Mouse (Mus musculus) Muller cell, postnatal 12 days (primary cell): ENCODE results near the gene Fam217a.
A peak's percentile ranks its signal among the peaks of the same experiment; 100 is the strongest.
"Not testable (repeated sequence)": the region's sequence is repeated elsewhere in the genome, so short reads cannot be mapped to it uniquely, and the experiment has no call there.

Source experiments
- DNase-seq: peaks from one replicate; pipeline ENCODE4 v3.0.0-alpha.2; 2015; ENCODE audit errors: inconsistent ontology term

Fam217a gene

DNA sequence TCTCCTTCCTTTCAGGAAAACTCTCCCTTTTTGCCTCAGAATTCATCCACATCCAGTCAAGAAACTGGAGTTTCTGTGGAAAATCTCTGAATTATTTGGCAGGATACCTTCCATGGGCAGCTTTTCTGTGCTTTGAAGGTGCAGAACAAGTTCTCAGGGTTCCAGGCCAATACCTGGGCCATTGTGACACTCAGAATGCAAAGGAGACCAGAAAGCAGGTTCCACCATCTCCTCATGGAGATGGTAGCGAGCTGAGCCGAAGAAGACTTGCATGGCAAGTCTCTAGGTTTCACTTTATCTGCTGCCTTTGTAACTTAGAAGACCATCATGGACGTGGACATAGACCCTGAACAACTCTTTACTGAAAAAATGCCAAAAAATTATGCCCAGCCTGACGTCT, at the start of gene Fam217a, which contains the start of gene 4933417A18Rik:
Gene Fam217a, minus strand, starts transcription at position 101 of the 400 bp plus-strand sequence.
Gene 4933417A18Rik, plus strand, starts transcription at position 200 of the 400 bp plus-strand sequence.
- no peak for DNase-seq

DNA sequence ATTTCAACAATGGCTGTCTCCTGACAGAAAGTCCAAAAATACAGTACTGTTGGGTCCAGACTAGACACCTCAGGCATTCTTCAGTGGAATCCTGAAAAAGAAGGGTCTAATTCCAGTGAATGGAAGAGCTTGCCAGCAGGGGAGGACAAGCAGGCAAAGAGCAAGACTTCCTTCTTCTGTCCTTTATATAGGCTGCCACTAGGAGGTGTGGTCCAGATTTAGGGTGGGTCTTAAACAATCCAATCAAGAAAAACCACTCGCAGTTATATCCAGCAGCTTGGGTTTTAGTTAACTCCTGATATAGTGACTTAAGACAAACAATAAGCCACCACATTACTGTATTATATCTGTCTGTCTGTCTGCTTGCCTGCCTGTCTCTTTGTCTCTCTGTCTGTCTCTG, 49.7 kb upstream of the Fam217a start:
- DNase-seq, result no peak

DNA sequence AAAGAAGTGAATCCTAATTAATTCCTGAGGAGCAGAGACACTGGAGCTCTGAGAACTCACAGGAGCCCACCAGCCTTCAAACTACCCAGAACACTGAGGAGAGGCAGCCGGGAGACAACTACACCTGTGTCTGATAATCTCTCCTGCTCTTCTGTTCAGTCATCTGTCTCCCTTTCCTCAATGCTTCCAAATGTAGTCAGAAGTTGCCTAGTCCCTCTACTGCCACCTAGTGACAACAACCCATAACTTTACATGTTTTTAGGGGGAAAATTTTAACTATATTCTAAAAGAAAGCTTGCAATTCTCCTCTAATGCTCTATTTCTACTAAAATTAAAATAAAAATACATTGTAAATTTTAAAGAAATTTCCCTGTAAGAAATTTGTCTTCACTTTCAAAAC, 49.0 kb upstream of the Fam217a start:
- DNase-seq, result peak; percentile 17

DNA sequence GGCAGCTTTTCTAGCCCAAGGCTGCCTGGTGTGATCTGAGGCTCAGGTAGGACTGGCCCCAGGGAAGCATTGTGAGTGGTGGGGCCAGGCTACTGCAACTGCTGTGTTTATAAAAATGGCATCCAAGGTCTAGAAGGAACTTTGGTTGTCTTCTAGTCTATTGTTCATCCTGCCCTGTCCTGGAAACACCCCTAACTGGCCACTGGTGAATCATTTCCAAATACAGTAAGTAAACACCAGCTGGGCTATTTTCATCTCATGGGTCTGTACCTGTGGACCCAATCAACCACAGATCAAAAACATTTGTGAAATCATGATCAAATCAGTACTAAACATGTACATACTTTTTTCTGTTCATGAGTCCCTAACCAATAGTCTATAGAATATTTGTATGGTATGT, 48.3 kb upstream of the Fam217a start:
- DNase-seq, result not testable (repeated sequence)

DNA sequence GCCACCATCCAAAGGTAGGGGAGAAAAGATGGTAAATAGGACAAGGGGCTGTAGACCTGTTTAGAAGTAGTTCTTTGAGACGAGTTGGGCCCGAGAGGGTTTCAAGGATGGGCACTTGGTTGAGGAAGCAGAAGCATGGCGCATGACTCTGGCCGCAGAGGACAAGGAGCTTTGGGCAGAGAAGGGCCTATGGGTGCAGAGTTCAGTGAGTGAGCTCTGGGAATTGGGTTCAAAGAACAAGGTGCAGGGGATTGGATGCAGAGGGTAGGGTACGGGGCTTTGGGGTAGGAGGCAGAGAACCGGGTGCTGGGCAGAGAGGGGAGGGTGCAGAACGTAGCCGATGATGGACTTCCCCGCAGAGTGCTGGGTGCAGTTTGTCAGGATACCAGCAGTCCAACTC, 41.5 kb upstream of the Fam217a start:
- DNase-seq, result not testable (repeated sequence)

DNA sequence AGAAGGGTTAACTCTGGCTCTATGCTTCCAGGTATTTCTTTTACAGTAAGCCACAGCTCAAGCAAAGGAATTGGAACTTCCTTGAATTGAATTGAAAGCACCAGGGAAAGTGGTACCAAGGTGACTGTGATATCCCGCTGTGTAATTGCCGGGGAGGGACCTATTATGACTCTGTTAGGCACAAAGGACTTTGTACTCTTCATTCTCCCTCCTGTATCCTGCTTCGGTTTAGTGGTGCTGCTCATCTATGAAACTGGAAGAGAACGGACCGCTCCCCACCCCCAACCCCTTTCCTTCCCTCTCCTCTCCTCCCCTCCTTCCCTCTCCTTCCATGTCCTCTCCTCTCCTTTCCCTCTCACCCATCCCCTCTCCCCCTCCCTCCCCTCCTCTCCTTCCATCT, 40.8 kb upstream of the Fam217a start:
- DNase-seq, result no peak

DNA sequence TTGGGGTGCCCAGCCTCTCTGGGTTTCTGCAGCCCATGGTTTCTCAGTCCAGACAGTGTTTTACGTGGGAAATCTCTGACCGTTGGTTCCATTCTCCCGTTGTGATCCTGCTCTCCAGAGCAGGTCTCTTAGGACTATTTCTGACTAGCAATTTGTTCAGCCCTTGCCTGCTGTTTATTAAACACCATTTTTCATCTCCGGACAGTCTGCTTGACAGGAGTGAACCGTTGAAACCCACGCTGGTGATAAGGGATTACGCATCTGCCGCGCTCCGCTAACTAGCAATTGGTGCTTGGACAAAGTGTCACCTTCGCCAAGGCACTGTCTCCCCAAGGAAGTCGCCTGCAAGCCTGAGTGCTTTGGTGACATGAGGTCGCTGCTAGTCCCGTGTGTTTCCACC, 40.3 kb upstream of the Fam217a start:
- no peak for DNase-seq

DNA sequence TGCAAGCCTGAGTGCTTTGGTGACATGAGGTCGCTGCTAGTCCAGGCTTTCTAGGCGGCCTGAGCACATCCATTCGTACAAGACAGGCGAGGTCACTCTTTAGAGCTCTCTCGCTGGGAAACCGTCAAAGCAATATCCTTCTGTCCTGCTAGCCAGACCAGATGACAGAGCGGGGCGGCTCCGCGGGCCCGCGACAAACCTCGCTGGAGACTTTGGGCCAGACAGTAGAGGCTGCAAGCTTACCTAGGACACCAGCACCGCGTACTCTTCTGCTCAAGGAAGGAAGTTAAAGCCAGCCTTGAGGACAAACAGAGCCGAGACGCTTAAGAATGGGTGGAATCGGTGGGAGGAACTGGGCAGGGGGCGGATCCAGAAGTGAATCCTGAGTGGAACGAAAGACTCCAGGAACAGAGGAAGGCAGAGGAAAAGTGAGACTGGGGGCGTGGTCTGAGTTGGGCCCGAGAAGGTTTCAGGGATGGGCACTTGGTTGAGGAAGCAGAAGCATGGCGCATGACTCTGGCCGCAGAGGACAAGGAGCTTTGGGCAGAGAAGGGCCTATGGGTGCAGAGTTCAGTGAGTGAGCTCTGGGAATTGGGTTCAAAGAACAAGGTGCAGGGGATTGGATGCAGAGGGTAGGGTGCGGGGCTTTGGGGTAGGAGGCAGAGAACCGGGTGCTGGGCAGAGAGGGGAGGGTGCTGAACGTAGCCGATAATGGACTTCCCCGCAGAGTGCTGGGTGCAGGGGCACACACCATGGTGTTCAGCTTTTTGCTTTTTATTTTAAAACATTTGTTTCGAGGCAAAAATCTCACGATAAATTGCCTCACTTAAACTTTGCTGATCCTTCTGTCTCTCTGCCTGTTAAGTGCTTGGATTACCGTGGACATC, 39.6 kb upstream of the Fam217a start, which contains the start of gene Eci3:
Gene Eci3, minus strand, starts transcription at position 300 of the 887 bp plus-strand sequence.
- peak; percentile 54 for DNase-seq

DNA sequence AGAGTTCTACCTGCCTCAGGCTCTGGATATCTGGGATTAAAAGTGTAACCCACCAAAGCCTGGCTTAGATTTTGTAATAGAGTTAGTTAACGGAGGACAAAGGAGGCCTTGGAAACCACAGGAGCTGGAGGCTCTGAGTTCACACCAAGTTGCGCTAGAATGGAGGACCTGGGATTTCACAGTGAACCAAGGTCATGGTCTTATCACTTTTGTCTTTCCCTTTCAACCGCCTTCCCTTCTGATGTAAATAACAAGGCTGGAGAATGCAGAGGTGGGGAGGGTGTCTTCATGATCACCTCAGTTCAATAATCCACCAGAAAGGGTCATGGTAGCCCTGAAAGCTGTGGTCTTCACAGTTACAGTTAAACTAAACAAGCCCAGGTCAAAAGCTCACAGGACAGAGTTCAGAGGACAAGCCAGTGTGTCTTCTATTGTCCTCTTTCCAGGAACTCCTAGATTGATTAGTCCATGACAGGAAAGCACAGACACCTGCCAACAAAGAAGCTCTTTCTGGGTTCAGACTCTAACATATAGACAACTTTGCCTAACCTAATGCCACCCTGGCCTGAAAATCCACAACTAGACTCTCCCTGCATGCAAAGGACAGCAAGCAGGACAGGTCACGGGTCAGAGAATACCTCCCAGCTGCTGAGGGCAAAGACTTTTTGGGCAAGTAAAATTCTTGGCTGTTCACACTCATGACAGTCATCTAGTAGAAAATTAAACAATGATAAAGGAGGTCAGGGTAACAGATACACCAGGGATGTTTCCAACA, 37.1 kb upstream of the Fam217a start:
- DNase-seq, result no peak

DNA sequence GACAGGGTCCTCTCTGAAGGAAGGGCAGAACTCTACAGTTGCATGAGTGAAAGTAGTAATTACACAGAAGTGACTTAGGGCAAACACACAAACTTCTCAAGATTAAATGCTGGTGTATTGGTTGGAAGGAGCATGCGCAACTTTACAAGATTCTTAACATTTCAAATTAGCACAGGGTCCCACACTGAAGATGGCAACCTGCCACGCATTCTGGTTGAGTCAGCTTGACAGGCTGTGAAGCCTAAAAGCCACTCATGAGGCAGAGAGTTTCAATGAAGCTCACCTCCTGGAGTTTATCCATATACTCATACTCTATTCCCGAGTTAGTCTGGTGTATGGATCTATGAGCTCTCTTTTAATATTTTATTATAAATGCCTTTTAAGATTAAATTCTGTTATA, 34.0 kb upstream of the Fam217a start:
- DNase-seq, result not testable (repeated sequence)

DNA sequence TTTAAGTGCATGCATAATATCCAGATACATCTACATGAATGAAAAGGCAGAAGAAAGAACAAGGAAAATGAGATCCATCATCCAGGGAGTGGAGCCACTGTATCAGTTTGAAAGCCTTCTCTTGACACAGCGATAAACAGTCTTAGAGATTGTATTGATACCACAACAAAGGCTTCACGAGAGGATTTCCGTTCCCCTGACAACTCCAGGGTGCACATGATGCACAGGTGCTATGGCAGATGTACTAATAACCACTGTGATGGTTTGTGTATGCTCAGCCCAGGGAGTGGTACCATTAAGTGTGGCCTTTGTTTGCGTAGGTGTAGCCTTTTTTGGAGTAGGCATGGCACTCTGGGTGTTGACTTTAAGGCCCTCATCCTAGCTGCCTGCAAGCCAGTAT, 32.8 kb upstream of the Fam217a start:
- no peak for DNase-seq

DNA sequence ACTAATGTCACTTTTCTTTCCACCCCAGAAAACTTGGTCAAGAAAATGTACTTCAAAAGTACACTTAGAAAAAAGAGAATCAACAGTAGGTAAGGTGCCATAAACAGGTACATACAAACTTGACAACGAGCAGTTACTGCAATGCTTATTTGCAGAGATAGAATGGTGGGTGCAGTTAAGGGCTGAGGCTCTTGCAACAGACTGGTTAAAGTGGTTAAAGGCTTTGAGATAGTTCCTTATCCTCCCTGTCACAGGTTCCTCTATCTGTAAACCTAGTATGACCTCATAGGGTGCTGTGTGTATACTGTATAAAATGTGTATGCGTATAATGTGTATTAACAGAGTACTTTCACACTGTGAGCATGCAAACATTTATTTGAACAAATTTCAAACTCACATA, 27.3 kb upstream of the Fam217a start:
- DNase-seq, result not testable (repeated sequence)

DNA sequence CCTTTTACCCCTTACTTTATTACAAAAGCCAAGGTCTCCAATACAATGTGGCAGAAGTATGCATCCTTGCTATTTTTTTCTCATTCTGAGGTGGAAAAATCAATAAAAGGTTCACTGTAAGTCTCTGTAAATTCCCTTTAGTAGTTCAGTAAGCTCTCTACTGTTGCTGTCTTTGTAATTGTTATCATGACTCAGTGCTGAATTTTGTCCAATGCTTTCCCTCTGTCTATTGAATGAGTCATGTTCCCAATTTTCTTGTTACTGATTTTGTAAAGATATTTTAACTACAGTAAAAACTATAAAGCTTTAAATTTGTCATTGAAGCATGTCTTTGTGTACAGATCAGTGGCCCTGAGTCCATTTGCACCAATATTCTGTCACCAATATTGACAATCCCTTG, 18.3 kb upstream of the Fam217a start:
- peak; percentile 52 for DNase-seq

DNA sequence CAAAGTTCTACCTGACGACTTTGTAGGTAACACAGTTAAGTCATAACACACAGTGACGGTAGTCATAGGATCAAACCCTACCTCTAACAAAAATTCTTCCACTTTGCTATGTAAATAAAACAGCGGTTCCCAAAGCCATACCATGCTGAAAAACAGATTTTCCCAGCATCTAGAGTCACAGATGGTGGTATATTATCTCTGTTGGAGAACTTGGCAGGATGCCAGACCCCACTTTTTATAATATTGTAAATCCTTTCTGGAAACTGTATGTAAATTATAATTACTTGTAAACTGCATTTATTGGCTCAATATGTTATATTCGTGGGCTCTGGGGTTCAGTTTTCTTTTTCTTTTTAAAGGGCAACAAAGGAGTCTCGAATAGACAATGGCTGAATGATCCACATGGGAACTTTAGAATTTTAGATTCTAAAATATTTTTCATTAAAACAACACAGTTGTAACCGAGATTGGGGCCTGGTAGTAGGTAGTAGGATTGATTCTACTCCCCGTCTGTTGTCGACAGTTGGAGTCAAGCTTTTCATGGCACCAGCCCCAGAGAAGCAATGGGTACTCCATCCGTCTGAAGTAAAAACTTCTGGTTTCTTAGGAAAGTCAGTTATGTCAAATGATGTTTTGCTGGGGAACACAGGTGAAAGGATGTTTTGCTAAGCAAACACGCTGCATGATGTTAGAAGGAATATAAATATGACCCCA, 11.0 kb upstream of the Fam217a start:
- DNase-seq, result no peak

DNA sequence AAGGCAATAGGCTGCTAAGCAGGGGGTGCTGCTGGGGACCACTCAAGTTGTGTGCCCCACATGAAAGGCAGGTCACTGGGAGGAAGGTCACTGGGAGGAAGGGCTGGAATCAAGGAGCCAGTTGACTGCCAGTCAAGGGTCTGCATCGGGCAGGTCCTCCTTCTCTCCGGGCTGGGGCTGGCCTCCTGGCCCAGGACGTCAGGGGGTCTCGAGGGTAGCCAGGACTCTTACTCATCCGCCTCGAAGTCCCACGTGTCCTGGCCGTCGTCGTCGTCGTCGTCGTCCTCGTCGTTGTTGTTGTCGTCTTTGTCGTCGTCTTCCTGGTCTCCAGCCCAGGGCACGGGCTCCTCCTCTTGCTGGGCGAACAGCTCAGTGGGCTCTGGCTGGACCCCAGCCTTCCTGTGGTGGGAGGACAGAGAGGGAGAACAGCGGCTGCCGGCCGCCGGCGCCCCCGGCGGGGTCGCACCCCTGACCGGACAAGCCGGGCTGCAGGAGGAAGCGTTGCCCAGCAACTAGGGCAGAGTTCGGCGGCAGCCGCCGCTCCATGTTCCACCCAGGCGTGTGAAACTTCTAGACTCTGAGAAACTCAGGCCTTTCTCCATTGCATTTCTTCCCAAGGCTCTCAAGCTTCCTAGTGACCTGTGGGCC, 7.5 kb downstream of the Fam217a start:
- peak; percentile 4 for DNase-seq

DNA sequence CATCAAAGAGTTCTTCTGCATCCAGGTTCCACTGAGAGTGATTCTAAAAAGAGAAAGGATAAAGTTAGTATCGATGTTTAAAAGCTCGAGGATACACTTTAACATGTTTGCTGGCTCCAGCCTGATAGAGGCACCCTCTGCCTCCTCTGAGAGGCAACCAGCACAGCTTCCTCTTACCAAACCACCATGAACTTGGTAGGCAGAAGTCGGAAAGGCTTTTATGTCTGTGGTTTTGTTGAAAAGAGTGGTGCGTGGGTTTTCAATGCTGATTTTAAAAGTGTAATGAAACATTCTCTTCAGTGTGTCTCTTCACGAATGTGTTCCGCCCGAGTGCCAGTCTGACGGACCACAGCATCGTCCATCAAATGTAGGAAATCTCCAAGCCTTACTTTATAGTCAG, 9.5 kb downstream of the Fam217a start:
- no peak for DNase-seq

DNA sequence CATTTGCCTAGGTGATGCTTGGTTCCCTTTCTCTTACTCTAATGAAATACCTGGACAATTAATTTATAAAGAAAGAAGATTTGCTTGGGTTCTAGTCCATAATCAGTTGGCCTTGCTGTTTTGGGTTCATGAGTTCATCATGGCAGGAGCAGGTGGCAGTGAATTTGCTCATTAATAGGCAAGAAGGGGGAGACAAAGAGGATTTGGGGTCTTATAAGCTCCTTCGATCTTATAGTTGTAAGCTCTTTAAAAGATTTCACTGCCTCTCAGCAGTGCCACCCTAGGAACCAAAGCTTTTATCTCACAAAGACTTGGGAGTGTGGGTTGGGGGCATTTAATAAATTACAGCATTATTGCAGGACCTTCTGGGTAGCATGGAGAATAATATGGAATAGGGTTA, 31.2 kb downstream of the Fam217a start:
- DNase-seq, result no peak

DNA sequence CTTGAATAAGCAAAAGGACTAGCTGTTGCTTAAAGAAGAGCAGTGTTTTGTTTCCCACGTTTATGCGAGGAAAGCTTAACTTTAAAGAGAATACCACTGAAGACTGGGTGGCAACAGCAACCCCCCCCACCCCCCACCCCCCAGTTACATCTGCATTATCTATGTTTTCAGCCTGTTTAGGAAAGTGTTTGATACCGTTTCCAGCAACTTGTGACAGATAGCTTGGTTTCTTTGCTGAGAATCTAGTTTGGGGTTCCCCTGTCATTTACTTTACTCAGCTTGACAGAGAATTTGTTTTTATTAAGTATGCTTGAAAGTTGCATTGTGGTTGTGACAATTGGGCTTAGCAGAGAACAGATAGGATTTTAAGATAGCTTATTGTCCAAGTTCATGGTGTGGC, 47.6 kb downstream of the Fam217a start:
- no peak for DNase-seq

DNA sequence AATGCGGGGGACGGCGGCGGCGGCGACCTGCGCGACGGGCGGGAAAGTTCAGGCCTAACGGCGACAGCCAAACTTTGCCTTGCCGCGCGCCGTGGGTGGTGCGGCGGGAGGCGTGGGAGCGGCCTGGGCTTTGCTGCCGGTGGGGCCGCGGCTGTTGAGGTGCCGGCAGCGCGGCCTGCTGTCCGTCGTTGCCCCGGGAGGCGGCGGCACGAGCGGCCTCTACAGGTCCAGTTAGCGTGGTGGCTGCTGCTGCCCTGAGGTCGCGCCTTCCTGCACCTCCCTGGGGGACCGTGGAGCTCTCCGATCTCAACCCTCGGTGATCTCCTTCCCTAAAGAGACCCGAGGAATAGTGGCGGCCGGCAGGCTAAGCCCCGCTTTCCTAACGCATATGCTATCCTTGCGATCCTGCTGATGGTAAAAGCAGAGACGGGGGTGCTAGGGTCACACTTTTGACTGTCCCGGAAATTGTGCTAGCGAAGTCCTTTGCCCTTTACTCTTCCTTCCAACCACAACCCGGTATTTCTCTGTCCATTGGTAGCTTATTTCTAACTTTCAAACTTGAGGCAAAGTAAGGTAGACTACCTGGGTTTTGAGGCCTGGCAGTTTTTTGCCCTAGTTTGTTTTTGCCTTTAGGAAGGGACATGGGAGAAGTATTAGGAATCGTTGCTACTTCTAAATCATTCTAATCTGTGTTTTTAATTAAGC, 48.2 kb downstream of the Fam217a start:
- peak; percentile 79 for DNase-seq

DNA sequence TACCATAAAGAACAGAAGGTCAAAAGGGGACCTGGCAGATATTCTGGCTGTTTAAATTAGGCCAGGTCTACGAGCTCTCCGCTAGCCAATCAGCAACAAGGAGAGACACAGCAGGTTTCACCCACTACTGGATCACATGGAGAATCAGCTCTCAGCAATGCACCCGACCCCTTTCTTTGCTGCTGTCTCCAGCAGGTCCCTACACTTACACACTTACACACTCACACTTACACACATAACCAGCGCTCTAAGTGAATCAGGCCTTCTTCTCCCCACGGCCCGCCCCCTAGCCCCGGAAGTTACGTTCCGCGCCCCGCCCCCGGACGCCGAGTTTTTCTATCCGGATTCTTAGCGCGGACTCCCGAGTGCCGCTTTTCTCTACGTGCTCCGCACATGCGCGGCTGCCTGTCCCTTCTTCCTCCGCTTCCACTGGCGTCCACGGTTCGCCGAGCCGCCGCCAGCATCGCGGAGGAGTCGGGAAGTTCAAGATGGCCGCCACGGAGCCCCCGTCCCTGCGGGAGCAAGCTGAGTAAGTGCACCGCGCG, 48.9 kb downstream of the Fam217a start, which contains the start of gene Prpf4b:
Gene Prpf4b, plus strand, starts transcription at position 137 of the 545 bp plus-strand sequence.
- peak; percentile 96 for DNase-seq
